Mouse (Mus musculus): ENCODE measurements around the gene Ddx5. TPM values are rescaled to one million over a fixed set of nuclear protein-coding genes. Genes with fewer than 3 reads are reported as not detected.
"Not testable (repeated sequence)": the region's sequence is repeated elsewhere in the genome, so short reads cannot be mapped to it uniquely, and the experiment has no call there.

Gene Ddx5
- total RNA-seq, 2 experiments from 2014 or later = 574 to 675 TPM

DNA sequence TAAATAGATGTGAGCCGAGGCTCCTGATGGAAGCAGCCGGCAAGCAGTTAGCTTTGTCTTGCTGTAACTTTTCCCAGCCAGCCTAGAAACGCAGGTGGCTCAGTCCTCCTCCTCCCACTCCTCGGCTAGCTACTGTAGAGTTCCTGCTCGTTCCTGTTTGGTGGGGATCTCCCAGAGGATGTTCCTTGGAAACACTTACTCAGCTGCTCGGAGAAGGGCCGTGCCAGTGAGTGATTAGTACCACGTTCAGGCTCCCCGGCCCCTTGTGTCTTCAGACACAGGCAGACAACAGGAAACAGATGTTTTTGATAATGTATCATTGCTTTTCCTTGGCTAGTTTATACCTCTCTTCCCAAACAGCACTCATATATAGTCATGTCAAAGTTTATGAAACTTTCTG lies 6.7 kb upstream of the Ddx5 start:
- no peak for DNase-seq (ENCODE audit: low spot score in 2 of 2)
- intact Hi-C loops (cut with DNase I) = no loop called here

DNA sequence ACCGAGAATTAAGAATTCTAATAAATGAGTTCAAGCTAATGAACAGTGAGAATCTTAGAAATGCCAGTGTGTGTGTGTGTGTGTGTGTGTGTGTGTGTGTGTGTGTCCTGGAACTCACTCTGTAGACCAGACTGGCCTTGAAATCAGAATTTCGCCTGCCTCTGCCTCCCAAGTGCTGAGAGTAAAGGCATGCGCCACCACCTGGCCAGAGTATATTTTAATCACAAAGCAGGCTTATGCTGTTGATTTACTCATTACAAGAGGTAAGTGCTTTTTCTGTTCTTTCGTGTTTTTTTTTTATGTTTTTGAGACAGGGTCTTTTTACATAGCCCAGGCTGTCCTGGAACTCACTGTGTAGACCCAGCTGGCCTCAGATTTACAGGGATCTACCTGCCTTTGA lies 4.9 kb upstream of the Ddx5 start:
- DNase-seq (ENCODE audit: low spot score in 2 of 2) = no peak
- intact Hi-C loops (cut with DNase I) = no loop called here

DNA sequence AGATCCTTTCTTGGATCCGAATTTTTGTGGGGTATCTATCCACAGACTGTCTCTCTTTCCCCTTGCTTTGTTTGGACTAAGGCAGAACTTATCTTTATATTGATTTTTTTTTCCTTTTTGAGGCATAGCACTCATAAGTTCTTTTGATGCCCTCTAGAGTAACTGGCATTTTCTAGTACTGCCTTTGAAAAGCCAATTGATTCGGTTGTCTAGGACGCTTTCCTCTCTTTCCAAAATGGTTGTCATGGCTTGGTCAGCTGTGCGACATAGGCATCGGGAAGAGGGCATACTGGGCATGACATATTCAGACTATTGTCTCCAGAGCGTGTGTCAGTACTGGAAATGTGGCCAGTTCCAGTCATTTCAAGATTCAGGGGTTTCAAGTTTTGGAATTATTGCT lies 664 bp upstream of the Ddx5 start:
- intact Hi-C loops (cut with DNase I) = loop anchor here (2.0 to 5.0 kb wide), 3 partner anchors 33 to 208 kb away; partner anchors contain the start of genes Kpna2 and Smurf2
- DNase-seq (ENCODE audit: low spot score in 2 of 2) = no peak

DNA sequence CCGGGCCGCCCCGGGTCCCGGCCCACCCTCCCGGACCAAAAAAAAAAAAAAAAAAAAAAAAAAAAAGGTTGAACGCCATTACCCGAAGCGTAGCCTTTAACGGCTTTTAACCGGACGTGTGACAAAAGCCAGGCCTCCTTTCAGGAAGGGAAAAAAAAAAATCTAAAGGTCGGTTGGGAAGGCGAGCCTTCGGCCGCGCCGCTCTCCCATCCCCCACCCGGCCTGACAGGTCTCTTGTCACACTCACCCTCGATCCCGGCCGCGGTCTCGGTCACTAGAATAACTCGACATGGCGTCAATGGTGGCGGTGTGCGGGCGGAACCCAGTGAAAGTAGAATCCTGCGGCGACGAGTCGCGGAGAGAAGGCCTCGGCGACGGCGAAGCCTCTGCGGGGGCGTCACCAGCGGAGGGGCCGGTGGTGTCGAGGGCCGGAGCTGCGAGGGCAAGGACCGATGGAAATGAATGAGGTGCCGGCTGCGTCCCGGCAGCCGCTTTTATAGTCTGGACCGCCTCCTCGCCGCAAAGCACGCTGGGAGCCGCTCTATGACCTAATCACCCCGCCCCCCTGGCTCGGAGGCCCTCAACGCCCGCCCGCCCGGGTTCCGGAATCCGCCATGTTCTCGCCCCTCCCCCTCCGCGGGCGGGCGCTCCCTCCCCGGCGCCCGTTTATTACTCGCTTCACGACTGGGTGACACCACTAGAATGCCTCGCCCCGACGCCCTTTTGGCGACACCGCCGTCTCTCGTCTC lies 785 bp downstream of the Ddx5 start:
- intact Hi-C loops (cut with DNase I) = loop anchor here (2.0 to 5.0 kb wide), 3 partner anchors 35 to 209 kb away; partner anchors contain the start of genes Kpna2 and Smurf2
- peak; percentile 98 to 99 for DNase-seq (ENCODE audit: low spot score in 2 of 2)

DNA sequence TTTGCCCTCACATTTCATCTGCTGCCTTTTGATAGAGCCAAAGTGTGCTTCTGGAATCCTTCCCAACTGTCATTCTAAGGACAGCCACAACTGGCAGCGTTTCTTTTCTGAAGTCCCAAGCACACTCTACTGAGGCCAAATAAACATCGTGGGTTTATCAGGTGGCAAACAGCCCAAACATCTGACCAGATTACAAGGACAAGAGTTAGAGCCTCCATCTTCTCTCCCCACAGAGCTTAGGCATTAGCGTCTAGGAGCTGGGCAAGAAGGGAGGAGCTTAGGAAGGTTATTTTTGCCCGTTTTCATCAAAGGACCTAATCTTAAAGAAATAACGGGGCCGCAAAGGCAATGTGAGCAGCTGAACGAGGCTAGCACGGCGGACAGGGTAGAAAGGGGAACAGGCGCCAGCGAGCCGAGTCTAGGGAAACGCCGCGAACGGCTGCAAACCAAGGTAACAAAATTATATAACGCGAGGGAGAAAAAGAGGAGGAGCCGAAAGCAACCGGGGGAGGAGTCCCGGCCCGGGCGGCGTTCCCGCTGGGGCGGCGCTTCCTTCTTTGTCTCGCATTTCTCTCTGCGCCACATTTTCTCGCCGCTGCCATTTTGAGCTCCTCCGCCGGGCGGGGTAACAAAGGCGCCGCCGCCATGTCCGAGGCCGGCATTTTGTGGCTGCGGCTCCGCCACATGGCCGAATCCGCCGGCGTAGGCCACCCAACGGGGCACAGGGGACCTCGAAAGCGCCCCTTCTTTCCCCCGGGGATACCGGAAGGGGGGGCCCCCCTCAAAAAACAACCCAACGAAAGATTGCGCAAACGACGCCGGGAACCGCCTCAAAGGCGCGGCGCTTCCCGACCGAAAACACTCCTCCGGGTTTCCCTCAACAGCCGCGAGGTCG lies 1.6 kb downstream of the Ddx5 start:
- peak; percentile 86 to 87 for DNase-seq (ENCODE audit: low spot score in 2 of 2)
- intact Hi-C loops (cut with DNase I) = loop anchor here (2.0 to 5.0 kb wide), 3 partner anchors 35 to 210 kb away; partner anchors contain the start of genes Kpna2 and Smurf2

DNA sequence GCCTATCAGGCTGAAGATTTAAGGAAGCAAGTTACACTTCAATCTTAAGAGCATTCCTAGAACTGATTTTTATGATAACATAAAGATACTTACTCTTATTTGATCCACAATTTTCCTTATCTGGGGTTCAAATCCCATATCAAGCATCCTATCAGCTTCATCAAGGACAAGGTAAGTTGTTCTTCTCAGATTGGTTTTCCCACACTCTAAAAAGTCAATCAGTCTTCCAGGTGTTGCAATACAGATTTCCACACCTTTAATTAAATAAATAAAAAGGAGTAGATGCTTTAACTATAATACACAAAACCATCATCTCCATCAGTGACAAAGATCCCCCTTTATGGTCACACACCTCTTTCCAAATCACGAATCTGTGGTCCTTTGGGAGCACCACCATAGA lies 3.9 kb downstream of the Ddx5 start:
- intact Hi-C loops (cut with DNase I) = loop anchor here (5.0 kb wide), 2 partner anchors 137 to 212 kb away; partner anchors contain the start of genes Kpna2 and Smurf2
- DNase-seq (ENCODE audit: low spot score in 2 of 2) = no peak

DNA sequence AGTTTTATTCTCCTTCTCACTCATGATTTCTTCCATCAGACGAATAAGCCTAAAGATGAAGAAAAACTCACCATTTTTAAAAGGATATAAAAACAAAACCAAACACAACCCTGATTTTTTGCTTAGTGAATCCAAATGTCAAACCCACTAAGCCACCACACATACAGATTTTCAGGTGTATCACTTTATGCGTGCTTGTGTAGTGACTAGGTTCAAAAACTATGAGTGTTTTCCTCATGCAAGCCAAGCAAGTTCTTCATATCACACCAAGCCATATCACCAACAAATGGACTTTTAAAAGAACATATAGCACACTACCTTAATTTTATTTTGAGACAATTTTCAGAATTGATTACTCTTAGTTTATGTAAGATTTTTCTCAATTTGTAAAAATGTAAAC lies 4.5 kb downstream of the Ddx5 start:
- no peak for DNase-seq (ENCODE audit: low spot score in 2 of 2)
- intact Hi-C loops (cut with DNase I) = no loop called here

DNA sequence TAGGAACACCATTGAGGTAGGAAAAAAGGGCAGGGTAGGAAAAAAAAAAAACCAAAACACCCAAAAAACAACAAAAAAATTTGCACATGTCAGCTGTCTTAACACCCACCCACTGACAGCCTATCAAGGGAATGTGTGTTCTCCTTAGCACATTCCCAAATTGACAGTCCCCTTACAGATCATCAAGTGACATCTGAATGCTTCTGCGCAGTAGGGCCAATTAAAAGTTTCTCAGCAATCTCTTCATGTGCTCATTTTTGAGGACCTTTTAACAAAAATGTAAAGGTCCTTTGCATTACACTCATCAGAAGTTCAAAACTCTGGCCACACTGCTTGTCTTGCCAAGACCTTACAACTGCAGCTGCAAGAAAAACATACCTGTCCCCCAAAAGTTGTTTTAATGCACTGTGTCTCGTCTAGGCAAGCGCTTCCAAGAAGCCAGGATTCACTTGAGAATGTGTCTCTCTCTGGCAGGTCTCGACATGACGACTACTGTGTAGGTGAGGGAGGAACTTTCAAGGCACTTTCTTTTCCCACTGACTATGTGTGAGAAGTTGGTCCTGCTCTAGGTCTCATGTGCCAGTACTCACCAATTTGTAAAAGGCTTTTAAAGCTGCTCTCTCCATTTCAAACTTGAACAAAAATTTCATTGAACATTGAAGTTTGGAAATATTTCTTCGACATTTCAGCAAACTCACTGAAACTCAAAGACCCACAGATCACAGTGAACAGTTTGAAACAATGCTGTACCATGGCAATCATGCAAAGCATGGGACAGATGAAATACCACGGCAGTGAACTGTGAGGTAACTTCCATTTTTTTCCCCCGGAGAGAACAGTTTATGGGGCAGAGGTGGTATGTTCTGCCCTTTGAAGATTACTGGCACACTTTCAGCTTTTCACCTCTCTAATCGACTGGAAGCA lies 5.9 kb downstream of the Ddx5 start:
- no peak for DNase-seq (ENCODE audit: low spot score in 2 of 2)
- intact Hi-C loops (cut with DNase I) = no loop called here

DNA sequence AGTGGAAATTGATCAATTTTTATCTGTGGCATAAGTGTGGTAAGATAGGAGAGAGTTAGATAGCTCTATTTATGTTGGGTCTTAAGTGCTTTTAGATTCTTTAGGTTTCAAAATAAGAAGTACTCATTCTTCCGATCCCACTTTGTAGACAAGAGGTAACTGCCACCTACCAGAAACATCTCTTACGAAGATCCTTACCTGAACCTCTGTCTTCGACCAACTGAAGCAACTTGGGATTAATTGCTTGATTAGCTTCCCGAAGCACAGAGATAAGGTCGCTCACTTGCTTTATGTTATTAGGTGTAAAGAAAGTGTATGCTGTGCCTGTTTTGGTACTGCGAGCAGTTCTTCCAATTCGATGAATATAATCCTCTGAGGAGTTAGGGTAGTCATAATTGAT lies 6.7 kb downstream of the Ddx5 start:
- intact Hi-C loops (cut with DNase I); DNase-seq (ENCODE audit: low spot score in 2 of 2): not testable (repeated sequence)

DNA sequence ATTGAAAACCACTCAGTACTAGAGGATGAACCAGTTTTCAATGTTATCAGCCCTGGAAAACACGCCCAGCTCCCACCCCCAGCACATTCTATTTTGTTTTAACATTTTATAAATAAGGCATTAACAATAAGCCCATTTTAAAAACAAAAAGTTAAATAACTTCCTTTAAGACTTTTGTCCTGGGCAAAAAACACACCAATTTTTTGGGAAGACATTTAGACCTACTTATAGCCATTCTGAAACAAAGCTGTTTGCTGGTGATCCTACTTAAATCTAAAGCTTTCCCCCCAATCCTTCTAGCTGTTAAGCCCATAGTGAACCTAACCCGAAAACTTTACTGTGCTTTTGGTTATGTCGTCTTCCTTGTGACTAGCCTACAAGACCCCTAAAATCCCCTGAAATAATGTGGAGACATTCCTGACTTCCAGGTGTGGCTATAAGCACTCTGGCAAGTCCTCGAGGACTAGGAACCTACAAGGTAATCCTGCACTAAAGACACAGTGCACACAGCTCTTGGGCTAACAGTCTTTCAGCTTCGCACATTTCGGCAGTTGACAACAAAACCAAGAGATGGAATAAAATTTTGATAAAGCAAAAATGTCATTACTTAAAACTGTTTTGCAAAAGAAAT lies 8.3 kb downstream of the Ddx5 start:
- no peak for DNase-seq (ENCODE audit: low spot score in 2 of 2)
- intact Hi-C loops (cut with DNase I) = no loop called here

DNA sequence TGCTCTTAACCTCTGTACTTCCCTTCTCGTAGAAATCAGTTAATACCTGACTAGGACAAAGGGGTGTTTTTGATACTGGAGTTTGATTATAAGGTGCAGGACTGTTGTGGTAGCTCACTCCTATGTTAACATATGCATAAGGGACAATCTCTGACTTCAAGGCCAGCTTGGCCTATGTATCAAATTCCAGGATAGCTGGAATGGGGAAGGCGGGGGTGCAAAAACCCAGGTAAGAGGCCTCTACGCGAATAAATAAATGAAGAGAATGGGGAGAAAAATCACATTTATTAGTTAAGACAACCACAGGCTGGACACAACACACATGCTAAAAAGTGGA lies 8.9 kb downstream of the Ddx5 start:
- DNase-seq (ENCODE audit: low spot score in 2 of 2) = no peak
- intact Hi-C loops (cut with DNase I) = no loop called here

DNA sequence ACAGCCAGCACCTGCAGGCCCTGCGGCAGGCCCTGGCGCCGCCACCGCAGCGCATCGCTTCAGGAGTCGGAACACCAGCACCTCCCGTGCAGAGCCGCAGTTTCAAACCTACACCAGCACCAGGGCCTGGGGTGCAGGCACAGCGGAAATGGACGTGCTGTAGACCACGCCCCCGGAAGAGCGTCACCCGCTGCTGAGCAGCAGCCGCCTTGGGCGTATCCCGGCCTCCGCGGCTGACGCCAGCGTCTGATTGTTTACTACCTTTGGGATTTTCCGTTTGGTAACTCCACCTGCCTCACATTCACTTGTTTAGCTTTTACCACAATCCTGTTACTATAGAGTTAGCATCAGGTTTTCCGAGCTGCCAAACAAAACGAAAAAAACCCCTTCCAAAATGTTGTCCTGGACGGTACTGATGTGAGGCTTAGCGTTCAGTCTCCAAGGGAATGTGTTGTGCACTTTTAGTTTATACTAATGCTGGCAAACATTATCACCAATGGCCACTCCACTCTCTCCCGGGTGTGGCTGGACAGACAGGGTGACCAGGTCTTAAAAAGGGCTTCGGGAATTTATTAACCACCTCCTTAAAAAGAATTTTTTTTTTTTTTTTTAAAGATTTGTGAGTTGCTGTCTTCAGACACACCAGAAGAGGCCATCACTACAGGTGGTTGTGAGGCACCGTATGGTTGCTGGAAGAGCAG lies 9.4 kb downstream of the Ddx5 start, which contains the start of gene Polg2:
Gene Polg2 (minus strand): TSS at position 150 of the 701 bp plus-strand sequence.
- peak; percentile 92 to 93 for DNase-seq (ENCODE audit: low spot score in 2 of 2)
- intact Hi-C loops (cut with DNase I) = no loop called here

DNA sequence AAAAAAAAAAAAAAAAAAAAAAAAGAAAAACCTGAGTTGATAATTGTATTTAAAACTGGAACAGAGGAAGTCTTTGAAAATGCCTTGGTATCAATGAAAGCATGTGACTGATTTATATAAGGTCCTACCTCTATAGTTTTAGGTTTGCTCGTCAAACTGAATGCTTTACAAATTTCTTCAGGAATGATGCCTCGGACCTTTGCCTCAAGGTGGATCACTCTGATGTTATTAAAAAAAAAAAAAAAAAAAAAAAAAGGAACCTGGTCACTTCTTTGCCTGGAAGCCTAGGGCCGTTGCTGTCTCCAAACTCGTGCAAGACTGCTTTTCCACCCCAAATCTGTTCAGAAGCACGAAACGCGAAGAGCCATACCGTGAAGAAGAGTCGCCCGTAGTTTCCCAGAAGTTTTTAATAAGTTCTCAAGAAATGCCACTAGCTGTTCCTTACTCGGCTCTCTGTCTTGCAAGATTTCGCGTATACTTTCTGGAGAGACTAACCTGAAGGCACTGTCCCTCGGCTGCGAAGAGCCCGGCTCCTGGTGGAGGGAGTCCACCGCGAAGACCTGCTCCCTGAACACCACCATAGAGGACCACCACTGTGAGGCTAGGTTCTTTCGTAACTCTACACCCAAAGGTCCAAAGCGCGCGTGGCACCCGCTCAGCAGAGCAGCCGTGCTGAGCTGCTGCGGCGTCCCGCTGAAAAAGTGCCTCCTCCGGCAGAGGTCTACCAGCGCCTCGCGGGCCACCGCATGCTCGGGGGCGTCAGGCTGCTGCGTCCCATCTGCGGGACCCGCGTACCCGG lies 10.2 kb downstream of the Ddx5 start:
- intact Hi-C loops (cut with DNase I) = no loop called here

DNA sequence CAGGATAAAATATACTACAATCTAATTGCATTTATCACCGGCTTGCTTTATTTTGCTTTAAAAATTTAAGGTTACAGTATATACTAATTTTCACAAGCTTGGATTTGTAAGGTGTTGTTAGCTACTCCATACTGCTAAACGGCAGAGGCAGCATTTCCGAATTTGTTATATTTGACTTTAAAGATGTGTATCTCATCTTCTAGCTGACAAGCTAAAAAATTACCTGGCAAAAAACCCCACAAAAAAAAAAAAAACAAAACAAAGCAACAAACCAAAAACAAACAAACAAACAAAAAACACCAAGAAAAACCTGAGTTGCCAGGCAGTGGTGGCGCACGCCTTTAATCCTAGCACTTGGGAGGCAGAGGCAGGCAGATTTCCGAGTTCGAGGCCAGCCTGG lies 10.9 kb downstream of the Ddx5 start:
- no peak for DNase-seq (ENCODE audit: low spot score in 2 of 2)
- intact Hi-C loops (cut with DNase I) = no loop called here

More for the DNA sequence above, 10.2 kb downstream of the Ddx5 start:
- DNase-seq (ENCODE audit: low spot score in 2 of 2) = peak; percentile 15 to 19

DNA sequence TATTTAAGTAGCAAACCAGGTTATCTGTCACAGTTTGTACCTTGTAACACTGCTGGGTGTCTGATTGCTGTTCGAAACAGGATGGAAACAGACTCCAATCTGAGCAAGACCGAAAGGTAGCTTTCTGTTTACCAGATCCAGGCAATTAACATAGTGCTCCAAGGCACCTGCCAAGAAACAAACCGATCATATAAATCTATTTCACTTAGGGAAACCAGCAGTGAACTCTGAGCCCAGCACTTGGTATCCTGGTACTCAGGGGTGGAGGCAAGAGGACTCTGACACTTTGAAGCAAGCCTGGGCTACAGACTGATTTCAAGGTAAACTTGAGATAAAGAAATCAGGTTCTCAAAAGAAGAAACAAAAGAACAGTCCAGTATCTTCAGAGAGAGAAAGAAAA lies 11.6 kb downstream of the Ddx5 start:
- no peak for DNase-seq (ENCODE audit: low spot score in 2 of 2)
- intact Hi-C loops (cut with DNase I) = no loop called here

DNA sequence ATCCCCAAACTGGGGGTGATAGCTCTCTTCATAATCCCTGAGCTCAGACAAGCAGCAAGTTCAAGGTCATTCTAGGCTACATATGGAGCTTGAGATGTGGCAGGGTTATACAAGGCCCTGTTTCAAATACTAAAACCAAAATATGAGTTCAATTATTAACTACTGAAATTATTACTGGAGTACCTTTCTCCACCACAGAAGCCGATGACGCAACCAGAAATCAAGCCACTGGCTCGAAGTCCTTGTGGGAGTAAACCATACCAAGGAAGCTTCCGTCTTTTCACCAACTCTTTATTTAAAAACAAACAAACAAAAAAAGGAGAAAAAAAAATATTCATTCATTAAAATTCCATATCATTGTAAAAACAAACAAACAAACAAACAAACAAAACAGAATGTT lies 12.0 kb downstream of the Ddx5 start:
- DNase-seq (ENCODE audit: low spot score in 2 of 2) = no peak
- intact Hi-C loops (cut with DNase I) = no loop called here

DNA sequence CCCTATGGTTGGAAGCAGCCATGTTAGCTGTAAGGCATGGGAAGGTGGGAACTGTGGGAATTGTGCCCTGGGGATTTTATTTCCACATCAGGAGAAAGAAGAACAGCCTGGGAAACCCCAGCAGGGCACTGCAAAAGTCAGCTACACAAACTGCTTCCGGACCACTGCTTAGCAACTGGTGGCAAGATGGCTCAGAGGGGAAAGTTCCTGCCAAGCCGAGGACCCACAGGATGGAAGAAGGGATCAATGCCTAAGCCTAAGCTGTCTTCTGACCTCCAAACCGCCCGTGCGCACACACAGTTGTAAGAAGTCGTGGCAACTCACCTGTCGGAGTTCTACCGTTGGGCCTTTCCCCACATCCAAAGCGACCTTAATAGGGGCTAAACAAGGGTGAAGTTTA lies 15.9 kb downstream of the Ddx5 start:
- intact Hi-C loops (cut with DNase I) = no loop called here
- no peak for DNase-seq (ENCODE audit: low spot score in 2 of 2)
